Mouse (Mus musculus): ENCODE data around the gene Zcchc2. TPM values are rescaled to one million over a fixed set of nuclear protein-coding genes. Genes with fewer than 3 reads are reported as not detected.

Zcchc2 gene
- total and polyA plus RNA-seq, 3 experiments, result 6.8 to 12.6 (median 7.8) TPM

- in situ Hi-C loops (cut with MboI; ENCODE audit: low pct_ligation_motif_present, low pct_unique_long_range_greater_than_20kb, low sequenced_read_pairs), result no loop called here
- Histone ChIP-seq H3K79me2 (replicated peaks; ENCODE audit: control insufficient read depth, extremely low read depth, insufficient read depth, poor library complexity, severe bottlenecking) (no peaks in the 10 kb centered on the region), H3K4me2 (ENCODE audit: insufficient read depth, low read depth, poor library complexity, severe bottlenecking) (no peak overlapping the region), H3K27me3 (replicated peaks) (no peaks in the 10 kb centered on the region), H3K36me3 (replicated peaks in 1 of 2; ENCODE audit: control insufficient read depth in 1 of 2, insufficient read depth in 1 of 2, low read length in 1 of 2) (no peaks in the 10 kb centered on the region), H3K27ac (ENCODE audit: insufficient read depth, low read depth) (no peak overlapping the region), H3K4me1 (ENCODE audit: control insufficient read depth in 1 of 2, insufficient read depth in 2 of 2) (peaks cover 0 to 6% of the 10 kb centered on the region in 2 experiments; a peak in 1 of 4 replicates), H3K4me3 (replicated peaks in 1 of 3; ENCODE audit: low read depth in 2 of 3, low read length in 2 of 3, poor library complexity in 1 of 3) (no peak overlapping the region), H3K9ac (ENCODE audit: insufficient read depth, low read depth) (no peak overlapping the region), H3K9me3 (replicated peaks; ENCODE audit: low read length) (no peaks in the 10 kb centered on the region)
- TF ChIP-seq USF1 (IDR thresholded peaks at IDR 0.05; ENCODE audit: low read depth, low read length) (no peak), NELFE (IDR thresholded peaks at IDR 0.05; ENCODE audit: low read depth, low read length) (no peak)
- dilution Hi-C loops (cut with MboI; ENCODE audit: extremely low pct_ligation_motif_present, extremely low pct_unique_long_range_greater_than_20kb, low sequenced_read_pairs), result no loop called here
- DNase-seq (ENCODE audit: extremely low read depth), result no peak
These were observed 86.4 kb downstream of the Zcchc2 start for GRCm38 (mm10) chr1:106076641-106077040.

GRCm38 (mm10) chr1:106077166-106077565 is 87.0 kb downstream of the Zcchc2 start:
- Histone ChIP-seq H3K9ac (ENCODE audit: insufficient read depth, low read depth) (no peak overlapping the region), H3K36me3 (replicated peaks in 1 of 2; ENCODE audit: control insufficient read depth in 1 of 2, insufficient read depth in 1 of 2, low read length in 1 of 2) (no peaks in the 10 kb centered on the region), H3K79me2 (replicated peaks; ENCODE audit: control insufficient read depth, extremely low read depth, insufficient read depth, poor library complexity, severe bottlenecking) (no peaks in the 10 kb centered on the region), H3K27ac (ENCODE audit: insufficient read depth, low read depth) (no peak overlapping the region), H3K4me1 (ENCODE audit: control insufficient read depth in 1 of 2, insufficient read depth in 2 of 2) (peaks cover 0 to under 1% of the 10 kb centered on the region in 2 experiments; a peak in 1 of 4 replicates), H3K4me2 (ENCODE audit: insufficient read depth, low read depth, poor library complexity, severe bottlenecking) (no peak overlapping the region), H3K4me3 (replicated peaks in 1 of 3; ENCODE audit: low read depth in 2 of 3, low read length in 2 of 3, poor library complexity in 1 of 3) (no peak overlapping the region), H3K9me3 (replicated peaks; ENCODE audit: low read length) (no peaks in the 10 kb centered on the region), H3K27me3 (replicated peaks) (no peaks in the 10 kb centered on the region)
- in situ Hi-C loops (cut with MboI; ENCODE audit: low pct_ligation_motif_present, low pct_unique_long_range_greater_than_20kb, low sequenced_read_pairs), result no loop called here
- dilution Hi-C loops (cut with MboI; ENCODE audit: extremely low pct_ligation_motif_present, extremely low pct_unique_long_range_greater_than_20kb, low sequenced_read_pairs), result no loop called here
- TF ChIP-seq RAD21 (IDR thresholded peaks at IDR 0.05; ENCODE audit: low read depth, low read length), result no peak
- no peak for TF ChIP-seq CHD1 (IDR thresholded peaks at IDR 0.05; ENCODE audit: low read depth, low read length)
- TF ChIP-seq GABPA (IDR thresholded peaks at IDR 0.05; ENCODE audit: insufficient replicate concordance, low read depth, low read length), result no peak
- TF ChIP-seq KAT2A (IDR thresholded peaks at IDR 0.05; ENCODE audit: insufficient replicate concordance, low read length), result no peak
- TF ChIP-seq MXI1 (IDR thresholded peaks at IDR 0.05; ENCODE audit: low read depth, low read length), result no peak
- no peak for TF ChIP-seq ETS1 (conservative IDR thresholded peaks at IDR 0.05; ENCODE audit: low read depth, low read length)
- TF ChIP-seq TBP (conservative IDR thresholded peaks at IDR 0.05; ENCODE audit: low read depth, low read length), result no peak
- no peak for TF ChIP-seq MEF2A (IDR thresholded peaks at IDR 0.05; ENCODE audit: borderline replicate concordance, low read depth, low read length)
- no peak for TF ChIP-seq USF2 (conservative IDR thresholded peaks at IDR 0.05; ENCODE audit: low read depth, low read length)
- no peak for TF ChIP-seq SIN3A (IDR thresholded peaks at IDR 0.05; ENCODE audit: low read length)
- no peak for TF ChIP-seq EP300 (IDR thresholded peaks at IDR 0.05; ENCODE audit: low read length)
- TF ChIP-seq POLR2A (IDR thresholded peaks at IDR 0.05; ENCODE audit: low read depth, low read length), result no peak
- TF ChIP-seq NELFE (IDR thresholded peaks at IDR 0.05; ENCODE audit: low read depth, low read length), result no peak
- no peak for TF ChIP-seq UBTF (IDR thresholded peaks at IDR 0.05; ENCODE audit: low read depth, low read length)
- no peak for TF ChIP-seq ZC3H11A (IDR thresholded peaks at IDR 0.05; ENCODE audit: low read depth, low read length)
- no peak for TF ChIP-seq SMC3 (IDR thresholded peaks at IDR 0.05; ENCODE audit: low read depth, low read length)
- TF ChIP-seq USF1 (IDR thresholded peaks at IDR 0.05; ENCODE audit: low read depth, low read length), result no peak
- TF ChIP-seq ELF1 (IDR thresholded peaks at IDR 0.05; ENCODE audit: low read depth, low read length), result no peak
- no peak for TF ChIP-seq ZNF384 (IDR thresholded peaks at IDR 0.05; ENCODE audit: low read depth, low read length)
- no peak for DNase-seq (ENCODE audit: extremely low read depth)

Other genes with a start within 250 kb of the Zcchc2 start
- 1.4 and 2.5 TPM in 2 replicates for gene Tnfrsf11a, start 209.7 kb upstream of the Zcchc2 start, total RNA-seq (2012; rRNA removed)
- gene Tnfrsf11a, start 209.7 kb upstream of the Zcchc2 start, total RNA-seq (2014; rRNA removed), result 0.09 and 0.28 TPM in 2 replicates
- gene Tnfrsf11a, start 209.7 kb upstream of the Zcchc2 start, polyA plus RNA-seq (2012; ENCODE audit: insufficient read length, low read depth), result 0.20 and 0.55 TPM in 2 replicates
- gene Phlpp1, start 181.3 kb downstream of the Zcchc2 start, total RNA-seq (2012; rRNA removed), result 15.3 and 20.9 TPM in 2 replicates
- gene Phlpp1, start 181.3 kb downstream of the Zcchc2 start, total RNA-seq (2014; rRNA removed), result 12.6 and 14.8 TPM in 2 replicates
- gene Phlpp1, start 181.3 kb downstream of the Zcchc2 start, polyA plus RNA-seq (2012; ENCODE audit: insufficient read length, low read depth), result 37.2 and 38.4 TPM in 2 replicates

Measured in CH12.LX (cell line).